In genomic region chr9:94101958-94102357, GRCm38 (mm10) we compare ENCODE assay signal across 20 mouse cellular contexts.
DNase-seq lines count a peak whose midpoint lies in the region; ATAC-seq and TF ChIP-seq lines count a peak whose summit lies in the region.
"Had no signal": no experiment of that assay in that cellular context is flagged by ENCODE, and none has a peak within 500 bp of the region (broad histone marks: within the 10 kb centered on the region; RNA-seq: fewer than 3 reads in every experiment).

No protein-coding gene starts in this region.

- DNase-seq in hindbrain, postnatal 0 days (ENCODE audit: low spot score) = no peak
- no peak for DNase-seq in kidney, adult 18-20 months
- DNase-seq in neural tube, embryonic 11.5 days (ENCODE audit: low spot score) = no peak
- DNase-seq in mesoderm, embryonic 11.5 days (ENCODE audit: low read depth, low spot score) = peak; percentile 16
- DNase-seq in cerebellum, postnatal 14 days = no peak
- DNase-seq: adrenal gland, adult 2 months; adrenal gland, postnatal 10 days; adrenal gland, postnatal 25 days; cerebellum, adult 11 months; cerebellum, adult 18-20 months; cerebellum, adult 8-10 months; cerebellum, adult 9-11 months; cerebellum, postnatal 25 days had no signal

- 55% methylated on average over 3 of the region's 3 CpGs for WGBS in hindbrain, embryonic 16.5 days
- 58% methylated on average over 3 of the region's 3 CpGs for WGBS in hindbrain, postnatal 0 days
- WGBS in kidney, embryonic 16.5 days = 24% methylated on average over 3 of the region's 3 CpGs
- 46% methylated on average over 3 of the region's 3 CpGs for WGBS in neural tube, embryonic 11.5 days
- 44% methylated on average over 3 of the region's 3 CpGs for WGBS in neural tube, embryonic 15.5 days

- ATAC-seq in hindbrain, embryonic 16.5 days = peak; percentile 67; the same call in 1 of the 2 replicates
- no peak for ATAC-seq in hindbrain, postnatal 0 days
- ATAC-seq in kidney, embryonic 16.5 days (ENCODE audit: low FRiP score, low TSS enrichment) = peak; percentile 63; the same call in 1 of the 2 replicates
- ATAC-seq in neural tube, embryonic 11.5 days (ENCODE audit: insufficient read depth, low FRiP score, low TSS enrichment) = peak; percentile 12; the same call in 1 of the 2 replicates
- ATAC-seq in neural tube, embryonic 15.5 days (ENCODE audit: low FRiP score) = no peak
- ATAC-seq: forebrain, embryonic 13.5 days; forebrain, embryonic 15.5 days had no signal

- H3K4me3 ChIP-seq in hindbrain, embryonic 16.5 days (ENCODE audit: low read length) = no peak overlapping the region
- no peak overlapping the region for H3K4me3 ChIP-seq in hindbrain, postnatal 0 days (ENCODE audit: low read length)
- H3K4me3 ChIP-seq in kidney, embryonic 16.5 days (ENCODE audit: low read length) = no peak overlapping the region
- no peak overlapping the region for H3K4me3 ChIP-seq in neural tube, embryonic 11.5 days (ENCODE audit: low read depth, low read length)
- no peak overlapping the region for H3K4me3 ChIP-seq in neural tube, embryonic 15.5 days (replicated peaks)
- H3K4me3 ChIP-seq: embryonic facial prominence, embryonic 10.5 days; embryonic facial prominence, embryonic 12.5 days; forebrain, embryonic 13.5 days; forebrain, embryonic 15.5 days had no signal

- H3K4me1 ChIP-seq in hindbrain, embryonic 16.5 days (ENCODE audit: control insufficient read depth, insufficient read depth, low read depth, low read length) = no peaks in the 10 kb centered on the region
- H3K4me1 ChIP-seq in hindbrain, postnatal 0 days (ENCODE audit: insufficient read depth, low read length) = no peaks in the 10 kb centered on the region
- H3K4me1 ChIP-seq in kidney, embryonic 16.5 days (ENCODE audit: insufficient read depth, low read length) = peaks cover 4% of the 10 kb centered on the region; the same call in 1 of the 2 replicates
- H3K4me1 ChIP-seq in neural tube, embryonic 11.5 days (ENCODE audit: control insufficient read depth, insufficient read depth, low read length) = no peaks in the 10 kb centered on the region
- H3K4me1 ChIP-seq in neural tube, embryonic 15.5 days = no peaks in the 10 kb centered on the region
- H3K4me1 ChIP-seq: embryonic facial prominence, embryonic 10.5 days; embryonic facial prominence, embryonic 12.5 days; forebrain, embryonic 15.5 days had no signal

- H3K9ac ChIP-seq in hindbrain, embryonic 16.5 days (ENCODE audit: low read depth, low read length) = no peak overlapping the region
- H3K9ac ChIP-seq in hindbrain, postnatal 0 days (replicated peaks; ENCODE audit: low read length) = no peak overlapping the region
- no peak overlapping the region for H3K9ac ChIP-seq in kidney, embryonic 16.5 days (replicated peaks; ENCODE audit: low read length)
- H3K9ac ChIP-seq in neural tube, embryonic 11.5 days (ENCODE audit: low read length) = no peak overlapping the region
- no peak overlapping the region for H3K9ac ChIP-seq in neural tube, embryonic 15.5 days (replicated peaks)
- H3K9ac ChIP-seq: embryonic facial prominence, embryonic 12.5 days; forebrain, embryonic 13.5 days; forebrain, embryonic 15.5 days had no signal

- no peaks in the 10 kb centered on the region for H3K36me3 ChIP-seq in hindbrain, embryonic 16.5 days (ENCODE audit: control insufficient read depth, insufficient read depth, low read length)
- H3K36me3 ChIP-seq in hindbrain, postnatal 0 days (ENCODE audit: insufficient read depth, low read length) = no peaks in the 10 kb centered on the region
- H3K36me3 ChIP-seq in kidney, embryonic 16.5 days (ENCODE audit: insufficient read depth, low read length) = no peaks in the 10 kb centered on the region
- H3K36me3 ChIP-seq in neural tube, embryonic 11.5 days (ENCODE audit: control insufficient read depth, insufficient read depth, low read length) = no peaks in the 10 kb centered on the region
- H3K36me3 ChIP-seq in neural tube, embryonic 15.5 days = no peaks in the 10 kb centered on the region
- H3K36me3 ChIP-seq: embryonic facial prominence, embryonic 10.5 days; embryonic facial prominence, embryonic 12.5 days; forebrain, embryonic 15.5 days had no signal

- H3K9me3 ChIP-seq in hindbrain, embryonic 16.5 days (ENCODE audit: control insufficient read depth, low read length) = no peaks in the 10 kb centered on the region
- no peaks in the 10 kb centered on the region for H3K9me3 ChIP-seq in hindbrain, postnatal 0 days (ENCODE audit: low read length)
- H3K9me3 ChIP-seq in kidney, embryonic 16.5 days (ENCODE audit: low read length) = no peaks in the 10 kb centered on the region
- no peaks in the 10 kb centered on the region for H3K9me3 ChIP-seq in neural tube, embryonic 11.5 days (ENCODE audit: control insufficient read depth, low read length)
- no peaks in the 10 kb centered on the region for H3K9me3 ChIP-seq in neural tube, embryonic 15.5 days (replicated peaks)
- H3K9me3 ChIP-seq: embryonic facial prominence, embryonic 10.5 days; embryonic facial prominence, embryonic 12.5 days; forebrain, embryonic 13.5 days; forebrain, embryonic 15.5 days had no signal

- no peaks in the 10 kb centered on the region for H3K27me3 ChIP-seq in hindbrain, embryonic 16.5 days (replicated peaks; ENCODE audit: control insufficient read depth, insufficient read depth, low read length)
- H3K27me3 ChIP-seq in hindbrain, postnatal 0 days (ENCODE audit: insufficient read depth, low read length) = no peaks in the 10 kb centered on the region
- no peaks in the 10 kb centered on the region for H3K27me3 ChIP-seq in kidney, embryonic 16.5 days (ENCODE audit: insufficient read depth, low read length)
- no peaks in the 10 kb centered on the region for H3K27me3 ChIP-seq in neural tube, embryonic 11.5 days (ENCODE audit: control insufficient read depth, insufficient read depth, low read length)
- H3K27me3 ChIP-seq in neural tube, embryonic 15.5 days (replicated peaks) = no peaks in the 10 kb centered on the region
- H3K27me3 ChIP-seq: embryonic facial prominence, embryonic 12.5 days; forebrain, embryonic 13.5 days; forebrain, embryonic 15.5 days had no signal

- H3K4me2 ChIP-seq in hindbrain, embryonic 16.5 days (ENCODE audit: low read length) = no peak overlapping the region
- H3K4me2 ChIP-seq in hindbrain, postnatal 0 days (ENCODE audit: low read depth, low read length) = no peak overlapping the region
- H3K4me2 ChIP-seq in kidney, embryonic 16.5 days (replicated peaks; ENCODE audit: low read depth, low read length) = no peak overlapping the region
- H3K4me2 ChIP-seq in neural tube, embryonic 11.5 days (ENCODE audit: low read depth) = no peak overlapping the region
- no peak overlapping the region for H3K4me2 ChIP-seq in neural tube, embryonic 15.5 days
- H3K4me2 ChIP-seq: embryonic facial prominence, embryonic 12.5 days; forebrain, embryonic 13.5 days; forebrain, embryonic 15.5 days had no signal

- no peak for TF ChIP-seq CTCF in hindbrain, postnatal 0 days (IDR thresholded peaks at IDR 0.05; ENCODE audit: low read depth)

- no peak overlapping the region for H3K27ac ChIP-seq in hindbrain, embryonic 16.5 days (ENCODE audit: low read depth, low read length)
- no peak overlapping the region for H3K27ac ChIP-seq in hindbrain, postnatal 0 days
- H3K27ac ChIP-seq in kidney, embryonic 16.5 days (ENCODE audit: low read length) = no peak overlapping the region
- H3K27ac ChIP-seq in neural tube, embryonic 11.5 days (ENCODE audit: low read depth, low read length) = no peak overlapping the region
- no peak overlapping the region for H3K27ac ChIP-seq in neural tube, embryonic 15.5 days (replicated peaks)
- H3K27ac ChIP-seq: embryonic facial prominence, embryonic 10.5 days; embryonic facial prominence, embryonic 12.5 days; forebrain, embryonic 13.5 days; forebrain, embryonic 15.5 days had no signal

Comparison
In these comparisons a context has a peak if more than half of its experiments do, and no peak if none do; other contexts are left out.
1. ATAC-seq: peak in hindbrain, embryonic 16.5 days (single experiment), kidney, embryonic 16.5 days (single experiment) and neural tube, embryonic 11.5 days (single experiment); none in hindbrain, postnatal 0 days (single experiment) and neural tube, embryonic 15.5 days (single experiment).